Mouse (Mus musculus): ENCODE results near the gene Gm10100.
"Not testable (repeated sequence)": the region's sequence is repeated elsewhere in the genome, so short reads cannot be mapped to it uniquely, and the experiment has no call there.

Gene Gm10100

GRCm38 (mm10) chr10:77726186-77726585 is at the start of gene Gm10100:
TSS of gene Gm10100 (plus strand) at chr10:77726486.
- DNase-seq (ENCODE audit: low spot score), result no peak

GRCm38 (mm10) chr10:77677562-77677961 is 48.7 kb upstream of the Gm10100 start:
- DNase-seq (ENCODE audit: low spot score), result no peak

- DNase-seq (ENCODE audit: low spot score), result no peak
Measured at GRCm38 (mm10) chr10:77682994-77683393, 43.3 kb upstream of the Gm10100 start.

- DNase-seq (ENCODE audit: low spot score), result no peak
Measured at GRCm38 (mm10) chr10:77684181-77684580, 42.1 kb upstream of the Gm10100 start.

- no peak for DNase-seq (ENCODE audit: low spot score)
Measured at GRCm38 (mm10) chr10:77685895-77686664, 40.2 kb upstream of the Gm10100 start, which contains the start of gene Tspear. TSS of gene Tspear (plus strand) at chr10:77686569.

GRCm38 (mm10) chr10:77687021-77687420 is 39.3 kb upstream of the Gm10100 start:
- DNase-seq (ENCODE audit: low spot score), result no peak

- DNase-seq (ENCODE audit: low spot score), result not testable (repeated sequence)
Measured at GRCm38 (mm10) chr10:77690356-77690807, 35.9 kb upstream of the Gm10100 start, which contains the start of gene Gm19402. TSS of gene Gm19402 (minus strand) at chr10:77690757.

GRCm38 (mm10) chr10:77697133-77697532 is 29.2 kb upstream of the Gm10100 start, which contains the start of gene Gm9508:
TSS of gene Gm9508 (minus strand) at chr10:77697233.
- no peak for DNase-seq (ENCODE audit: low spot score)

GRCm38 (mm10) chr10:77706326-77706725 is 20.0 kb upstream of the Gm10100 start, which contains the start of gene Gm10272:
TSS of gene Gm10272 (plus strand) at chr10:77706626.
- DNase-seq (ENCODE audit: low spot score), result no peak

- DNase-seq (ENCODE audit: low spot score), result no peak
Measured at GRCm38 (mm10) chr10:77709831-77710230, 16.5 kb upstream of the Gm10100 start.

GRCm38 (mm10) chr10:77711157-77711556 is 15.1 kb upstream of the Gm10100 start, which contains the start of gene Gm10024:
TSS of gene Gm10024 (plus strand) at chr10:77711457.
- not testable (repeated sequence) for DNase-seq (ENCODE audit: low spot score)

GRCm38 (mm10) chr10:77713734-77714133 is 12.6 kb upstream of the Gm10100 start:
- DNase-seq (ENCODE audit: low spot score), result no peak

GRCm38 (mm10) chr10:77715507-77715906 is 10.8 kb upstream of the Gm10100 start, which contains the start of gene Gm10142:
TSS of gene Gm10142 (plus strand) at chr10:77715807.
- DNase-seq (ENCODE audit: low spot score), result no peak

GRCm38 (mm10) chr10:77720299-77720698 is 6.0 kb upstream of the Gm10100 start, which contains the start of gene Krtap12-1:
TSS of gene Krtap12-1 (plus strand) at chr10:77720599.
- DNase-seq (ENCODE audit: low spot score), result not testable (repeated sequence)

- no peak for DNase-seq (ENCODE audit: low spot score)
Measured at GRCm38 (mm10) chr10:77724855-77725254, 1.4 kb upstream of the Gm10100 start.

GRCm38 (mm10) chr10:77728280-77728679 is 2.0 kb downstream of the Gm10100 start:
- DNase-seq (ENCODE audit: low spot score), result no peak

- no peak for DNase-seq (ENCODE audit: low spot score)
Measured at GRCm38 (mm10) chr10:77729241-77729640, 3.0 kb downstream of the Gm10100 start.

GRCm38 (mm10) chr10:77735928-77736327 is 9.6 kb downstream of the Gm10100 start:
- DNase-seq (ENCODE audit: low spot score), result no peak

GRCm38 (mm10) chr10:77738929-77739328 is 12.6 kb downstream of the Gm10100 start:
- no peak for DNase-seq (ENCODE audit: low spot score)

- not testable (repeated sequence) for DNase-seq (ENCODE audit: low spot score)
Measured at GRCm38 (mm10) chr10:77741924-77742688, 15.8 kb downstream of the Gm10100 start, which contains the start of gene Gm18596. TSS of gene Gm18596 (minus strand) at chr10:77742638.

GRCm38 (mm10) chr10:77750686-77751085 is 24.4 kb downstream of the Gm10100 start:
- DNase-seq (ENCODE audit: low spot score), result not testable (repeated sequence)

- DNase-seq (ENCODE audit: low spot score), result not testable (repeated sequence)
Measured at GRCm38 (mm10) chr10:77751254-77751653, 25.0 kb downstream of the Gm10100 start, which contains the start of gene Gm9736. TSS of gene Gm9736 (minus strand) at chr10:77751354.
